Mouse (Mus musculus) urinary bladder, postnatal 14 days (tissue): ENCODE measurements around the gene Zfp619.
"Not testable (repeated sequence)": the region's sequence is repeated elsewhere in the genome, so short reads cannot be mapped to it uniquely, and the experiment has no call there.

Source experiments
- DNase-seq: peaks from one replicate; pipeline ENCODE4 v3.0.0; 2021; ENCODE audit warnings: low spot score

Zfp619 gene

DNA sequence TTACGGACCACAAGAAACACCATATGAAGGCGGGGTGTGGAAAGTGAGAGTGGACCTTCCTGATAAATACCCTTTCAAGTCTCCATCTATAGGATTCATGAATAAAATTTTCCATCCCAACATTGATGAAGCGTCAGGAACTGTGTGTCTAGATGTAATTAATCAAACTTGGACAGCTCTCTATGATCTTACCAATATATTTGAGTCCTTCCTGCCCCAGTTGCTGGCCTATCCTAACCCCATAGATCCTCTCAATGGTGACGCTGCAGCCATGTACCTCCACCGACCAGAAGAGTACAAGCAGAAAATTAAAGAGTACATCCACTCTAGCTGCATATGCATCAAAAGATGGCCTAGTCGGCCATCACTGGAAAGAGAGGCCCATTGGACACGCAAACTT is 71.5 kb downstream of the Zfp619 start:
- DNase-seq = not testable (repeated sequence)
